Mouse (Mus musculus): ENCODE measurements around the gene Zfp831. TPM values are rescaled to one million over a fixed set of nuclear protein-coding genes. Genes with fewer than 3 reads are reported as not detected.

The Zfp831 gene
- not detected in 2 replicates for polyA plus RNA-seq (2015; fragmentation: Nextera tagmentation; extraction: Ambion mirVana)

DNA sequence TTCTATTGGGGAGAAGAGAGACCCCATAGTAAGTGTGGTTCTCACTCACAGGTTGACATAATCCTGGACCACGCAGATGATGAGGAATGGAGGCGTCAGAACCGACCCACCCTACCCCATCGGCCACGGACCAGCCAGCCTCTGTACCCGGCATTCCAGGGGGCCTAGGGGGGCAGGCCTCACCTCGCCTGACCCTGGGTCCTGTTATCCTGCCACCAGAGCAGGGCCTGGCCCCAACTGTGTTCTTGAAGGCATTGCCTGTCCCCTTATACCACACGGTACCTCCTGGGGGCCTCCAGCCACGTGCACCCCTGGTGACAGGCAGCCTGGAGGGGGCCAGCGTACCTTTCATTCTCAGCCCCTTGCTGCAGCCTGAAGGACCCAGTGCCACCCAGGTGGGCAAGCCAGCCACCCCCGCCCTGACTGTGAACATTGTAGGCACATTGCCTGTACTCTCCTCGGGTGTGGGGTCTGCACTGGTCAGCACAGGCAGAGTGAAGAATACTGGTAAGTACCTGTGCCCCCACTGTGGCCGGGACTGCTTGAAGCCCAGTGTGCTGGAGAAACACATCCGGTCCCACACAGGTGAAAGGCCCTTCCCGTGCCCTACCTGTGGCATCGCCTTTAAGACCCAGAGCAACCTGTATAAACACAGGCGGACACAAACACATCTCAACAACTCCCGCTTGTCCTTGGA lies at the start of gene Zfp831:
Gene Zfp831 (plus strand): TSS at position 87 of the 697 bp plus-strand sequence.
- peaks cover 4% of the 10 kb centered on the region; the same call in 1 of the 2 replicates for H3K9me3 ChIP-seq (ENCODE audit: control insufficient read depth, low read length)
- WGBS, result 83% methylated on average over 18 of the region's 18 CpGs
- H3K9ac ChIP-seq (ENCODE audit: low read depth, low read length), result no peak within 1 kb of the TSS
- H3K4me1 ChIP-seq (ENCODE audit: control insufficient read depth, insufficient read depth, low read depth, low read length), result no peaks in the 10 kb centered on the region
- H3K27me3 ChIP-seq (replicated peaks; ENCODE audit: control insufficient read depth, insufficient read depth, low read length), result no peaks in the 10 kb centered on the region
- no peak within 1 kb of the TSS for H3K4me3 ChIP-seq (ENCODE audit: low read length)
- ATAC-seq, result no peak
- no peaks in the 10 kb centered on the region for H3K36me3 ChIP-seq (ENCODE audit: control insufficient read depth, insufficient read depth, low read length)
- H3K27ac ChIP-seq (ENCODE audit: low read depth, low read length), result no peak within 1 kb of the TSS
- no peak within 1 kb of the TSS for H3K4me2 ChIP-seq (ENCODE audit: low read length)

DNA sequence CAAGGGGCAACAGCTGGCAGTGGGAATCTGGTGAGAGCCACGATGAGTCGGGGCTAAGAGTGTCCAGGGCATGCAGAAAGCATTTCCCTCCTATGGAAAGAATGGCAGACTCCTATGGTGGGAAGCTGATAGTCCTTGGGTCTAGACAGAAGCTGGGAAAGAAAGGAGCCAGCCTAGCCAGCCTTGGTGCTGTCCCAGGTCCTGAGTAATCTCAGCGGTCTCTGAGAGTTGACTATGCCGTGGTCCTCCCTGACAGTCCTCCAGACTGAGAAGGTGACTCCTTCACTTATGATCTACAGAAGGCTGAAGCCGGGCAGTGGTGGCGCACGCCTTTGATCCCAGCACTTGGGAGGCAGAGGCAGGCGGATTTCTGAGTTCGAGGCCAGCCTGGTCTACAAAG lies 48.4 kb upstream of the Zfp831 start:
- H3K9ac ChIP-seq (ENCODE audit: low read depth, low read length), result no peak overlapping the region
- no peak overlapping the region for H3K4me3 ChIP-seq (ENCODE audit: low read length)
- H3K27me3 ChIP-seq (replicated peaks; ENCODE audit: control insufficient read depth, insufficient read depth, low read length), result no peaks in the 10 kb centered on the region
- no peak overlapping the region for H3K4me2 ChIP-seq (ENCODE audit: low read length)
- no peak for ATAC-seq
- no peak overlapping the region for H3K27ac ChIP-seq (ENCODE audit: low read depth, low read length)
- no peaks in the 10 kb centered on the region for H3K9me3 ChIP-seq (ENCODE audit: control insufficient read depth, low read length)
- H3K36me3 ChIP-seq (ENCODE audit: control insufficient read depth, insufficient read depth, low read length), result no peaks in the 10 kb centered on the region
- 79% methylated on average over 9 of the region's 9 CpGs for WGBS
- H3K4me1 ChIP-seq (ENCODE audit: control insufficient read depth, insufficient read depth, low read depth, low read length), result no peaks in the 10 kb centered on the region

GRCm38 (mm10) chr2:174595611-174596010 lies 47.7 kb upstream of the Zfp831 start:
- Histone ChIP-seq H3K4me2 (ENCODE audit: low read length) (no peak overlapping the region), H3K4me1 (ENCODE audit: control insufficient read depth, insufficient read depth, low read depth, low read length) (no peaks in the 10 kb centered on the region), H3K9ac (ENCODE audit: low read depth, low read length) (no peak overlapping the region), H3K36me3 (ENCODE audit: control insufficient read depth, insufficient read depth, low read length) (no peaks in the 10 kb centered on the region), H3K4me3 (ENCODE audit: low read length) (no peak overlapping the region), H3K27me3 (replicated peaks; ENCODE audit: control insufficient read depth, insufficient read depth, low read length) (no peaks in the 10 kb centered on the region), H3K27ac (ENCODE audit: low read depth, low read length) (no peak overlapping the region), H3K9me3 (ENCODE audit: control insufficient read depth, low read length) (no peaks in the 10 kb centered on the region)
- WGBS, result 87% methylated on average over 2 of the region's 2 CpGs
- no peak for ATAC-seq

- Histone ChIP-seq H3K36me3 (ENCODE audit: control insufficient read depth, insufficient read depth, low read length) (no peaks in the 10 kb centered on the region), H3K9ac (ENCODE audit: low read depth, low read length) (no peak overlapping the region), H3K9me3 (ENCODE audit: control insufficient read depth, low read length) (no peaks in the 10 kb centered on the region), H3K4me2 (ENCODE audit: low read length) (no peak overlapping the region), H3K4me1 (ENCODE audit: control insufficient read depth, insufficient read depth, low read depth, low read length) (no peaks in the 10 kb centered on the region), H3K27me3 (replicated peaks; ENCODE audit: control insufficient read depth, insufficient read depth, low read length) (no peaks in the 10 kb centered on the region), H3K4me3 (ENCODE audit: low read length) (no peak overlapping the region), H3K27ac (ENCODE audit: low read depth, low read length) (no peak overlapping the region)
- WGBS, result 88% methylated on average over 15 of the region's 15 CpGs
- ATAC-seq, result no peak
Observed at GRCm38 (mm10) chr2:174596457-174596856, 46.9 kb upstream of the Zfp831 start.

DNA sequence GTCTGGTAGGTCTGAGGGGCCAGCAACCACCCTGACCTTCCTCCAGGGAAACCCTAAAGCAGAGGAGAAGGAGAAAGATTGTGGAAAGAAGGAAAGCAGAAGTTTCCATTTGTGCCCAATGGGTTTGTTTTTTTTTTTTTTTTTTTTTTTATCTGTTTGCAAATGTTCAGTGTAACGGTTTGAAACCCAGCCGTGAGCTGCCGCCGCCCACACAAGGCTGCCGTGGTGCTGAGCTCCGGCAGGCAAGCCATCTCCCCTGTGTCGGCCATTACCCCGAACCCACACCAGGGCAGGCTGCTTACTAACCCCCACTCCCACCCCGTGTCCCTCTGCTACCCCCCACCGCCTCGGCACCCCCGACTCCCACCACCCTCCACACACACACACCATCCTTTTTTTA lies 44.9 kb upstream of the Zfp831 start:
- Histone ChIP-seq H3K27me3 (replicated peaks; ENCODE audit: control insufficient read depth, insufficient read depth, low read length) (no peaks in the 10 kb centered on the region), H3K4me1 (ENCODE audit: control insufficient read depth, insufficient read depth, low read depth, low read length) (no peaks in the 10 kb centered on the region), H3K27ac (ENCODE audit: low read depth, low read length) (no peak overlapping the region), H3K4me2 (ENCODE audit: low read length) (no peak overlapping the region), H3K9ac (ENCODE audit: low read depth, low read length) (no peak overlapping the region), H3K36me3 (ENCODE audit: control insufficient read depth, insufficient read depth, low read length) (no peaks in the 10 kb centered on the region), H3K4me3 (ENCODE audit: low read length) (no peak overlapping the region), H3K9me3 (ENCODE audit: control insufficient read depth, low read length) (no peaks in the 10 kb centered on the region)
- 79% methylated on average over 12 of the region's 12 CpGs for WGBS
- no peak for ATAC-seq

DNA sequence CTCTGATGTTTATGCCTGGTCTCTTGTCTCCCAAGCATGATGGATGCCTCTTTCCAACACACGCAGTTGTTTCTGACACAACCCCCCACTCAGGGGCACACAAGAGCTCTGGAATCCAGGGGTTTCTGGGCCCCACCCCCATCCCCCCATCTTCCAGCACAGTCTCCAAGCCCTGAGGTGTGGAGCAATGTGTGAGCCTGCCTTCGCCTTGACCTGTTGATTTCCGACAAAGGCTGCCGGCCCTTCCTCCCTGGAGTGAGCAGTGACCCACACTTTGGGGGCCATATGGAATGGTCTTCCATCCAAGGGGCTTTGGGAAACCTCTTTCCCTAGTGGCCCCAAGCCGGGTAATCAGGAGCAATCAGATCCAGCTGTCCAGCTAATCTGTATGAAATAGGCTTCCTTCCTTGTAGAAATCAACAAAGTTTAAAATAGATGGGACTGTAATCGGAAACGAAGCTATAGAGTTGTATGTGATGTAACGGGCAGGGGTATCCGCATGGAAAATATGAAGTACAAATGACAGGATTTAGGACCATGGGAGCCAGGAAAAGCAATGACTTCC lies 44.2 kb upstream of the Zfp831 start:
- no peak for ATAC-seq
- no peaks in the 10 kb centered on the region for H3K36me3 ChIP-seq (ENCODE audit: control insufficient read depth, insufficient read depth, low read length)

DNA sequence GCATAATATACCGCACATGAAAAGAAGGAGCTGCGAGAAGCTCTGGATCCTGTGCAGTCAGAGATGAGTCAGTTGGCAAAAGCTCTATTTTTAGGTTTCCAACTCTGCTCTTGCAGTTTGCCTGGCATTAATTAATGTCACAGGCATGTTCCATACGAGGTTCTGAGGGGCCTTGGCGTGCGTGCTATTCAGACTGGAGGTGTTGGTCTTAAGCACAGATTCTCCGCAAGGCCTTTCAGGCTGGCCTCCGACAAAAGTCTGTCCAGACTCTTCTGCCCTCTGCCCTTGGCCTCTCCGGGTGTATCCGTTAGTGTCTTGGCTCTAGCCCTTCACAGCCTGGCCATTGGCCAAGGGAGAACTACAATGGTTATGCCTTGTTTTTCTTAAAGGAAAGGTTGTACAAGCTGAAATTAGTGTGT lies 43.5 kb upstream of the Zfp831 start:
- H3K36me3 ChIP-seq (ENCODE audit: control insufficient read depth, insufficient read depth, low read length), result no peaks in the 10 kb centered on the region
- H3K27ac ChIP-seq (ENCODE audit: low read depth, low read length), result no peak overlapping the region
- H3K4me2 ChIP-seq (ENCODE audit: low read length), result no peak overlapping the region
- no peak for ATAC-seq
- H3K4me1 ChIP-seq (ENCODE audit: control insufficient read depth, insufficient read depth, low read depth, low read length), result no peaks in the 10 kb centered on the region
- 72% methylated on average over 9 of the region's 9 CpGs for WGBS
- H3K27me3 ChIP-seq (replicated peaks; ENCODE audit: control insufficient read depth, insufficient read depth, low read length), result no peaks in the 10 kb centered on the region
- H3K9me3 ChIP-seq (ENCODE audit: control insufficient read depth, low read length), result no peaks in the 10 kb centered on the region
- H3K4me3 ChIP-seq (ENCODE audit: low read length), result no peak overlapping the region
- no peak overlapping the region for H3K9ac ChIP-seq (ENCODE audit: low read depth, low read length)

More for the DNA sequence above, 44.2 kb upstream of the Zfp831 start:
- Histone ChIP-seq H3K9me3 (ENCODE audit: control insufficient read depth, low read length) (no peaks in the 10 kb centered on the region), H3K4me3 (ENCODE audit: low read length) (no peak overlapping the region), H3K4me2 (ENCODE audit: low read length) (no peak overlapping the region), H3K27ac (ENCODE audit: low read depth, low read length) (no peak overlapping the region), H3K4me1 (ENCODE audit: control insufficient read depth, insufficient read depth, low read depth, low read length) (no peaks in the 10 kb centered on the region), H3K9ac (ENCODE audit: low read depth, low read length) (no peak overlapping the region), H3K27me3 (replicated peaks; ENCODE audit: control insufficient read depth, insufficient read depth, low read length) (no peaks in the 10 kb centered on the region)
- WGBS, result 82% methylated on average over 9 of the region's 9 CpGs

DNA sequence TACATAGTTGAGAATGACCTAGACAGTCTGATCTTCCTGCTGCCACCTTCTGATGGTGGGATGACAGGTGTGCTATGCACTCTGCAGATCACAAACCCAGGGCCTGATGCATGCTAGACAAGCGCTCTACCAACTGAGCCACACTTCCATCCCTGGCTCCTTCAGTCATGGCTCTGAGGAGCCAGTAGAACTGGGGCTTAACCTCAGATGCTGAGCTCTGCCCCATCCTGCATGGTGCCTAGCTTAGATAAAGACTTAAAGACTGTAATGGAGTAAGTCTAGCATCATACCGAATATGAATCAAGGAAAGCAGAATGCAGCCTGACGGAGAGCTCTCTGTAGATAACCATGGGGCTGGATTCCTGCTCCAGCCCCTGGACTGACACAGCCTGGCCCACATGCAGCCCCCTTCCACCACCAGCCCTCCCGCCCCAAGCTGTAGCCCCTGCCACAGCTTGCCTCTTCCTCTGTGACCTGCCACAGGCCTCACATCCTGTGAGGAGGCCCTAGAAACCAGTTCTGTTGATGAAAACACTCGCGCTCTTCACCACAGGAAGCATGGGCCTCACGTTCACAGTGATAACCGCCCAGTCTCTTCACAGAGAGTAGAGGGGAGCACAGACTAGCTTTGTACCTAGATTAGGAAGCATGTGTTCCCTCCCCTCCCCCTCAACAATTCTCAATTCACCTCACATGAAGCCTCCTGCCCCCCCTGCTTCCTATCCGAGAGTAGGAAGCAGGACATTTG lies 41.2 kb upstream of the Zfp831 start:
- 76% methylated on average over 9 of the region's 9 CpGs for WGBS
- no peak overlapping the region for H3K4me3 ChIP-seq (ENCODE audit: low read length)

DNA sequence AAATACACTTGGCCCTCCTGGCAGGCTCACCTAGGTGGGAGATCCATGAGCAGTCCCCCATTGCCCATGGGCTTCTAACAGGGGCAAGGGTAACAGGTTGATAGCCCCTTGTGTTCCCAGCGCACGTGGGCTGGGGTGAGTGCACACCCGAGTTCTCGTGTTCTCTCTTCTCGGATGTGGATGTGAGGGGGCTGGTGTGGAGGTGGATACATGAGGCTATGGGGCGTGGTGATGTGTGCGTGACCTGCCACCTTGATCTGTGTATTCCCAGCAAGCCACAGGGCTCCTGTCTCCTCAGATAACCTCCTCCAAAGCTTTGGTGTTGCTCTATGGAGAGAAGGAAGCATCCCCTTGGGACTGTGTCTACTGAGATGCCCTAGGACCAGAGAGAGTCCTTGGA lies 40.0 kb upstream of the Zfp831 start:
- H3K27me3 ChIP-seq (replicated peaks; ENCODE audit: control insufficient read depth, insufficient read depth, low read length), result no peaks in the 10 kb centered on the region
- 92% methylated on average over 7 of the region's 7 CpGs for WGBS
- H3K9ac ChIP-seq (ENCODE audit: low read depth, low read length), result no peak overlapping the region
- H3K9me3 ChIP-seq (ENCODE audit: control insufficient read depth, low read length), result no peaks in the 10 kb centered on the region
- no peak overlapping the region for H3K4me2 ChIP-seq (ENCODE audit: low read length)
- H3K36me3 ChIP-seq (ENCODE audit: control insufficient read depth, insufficient read depth, low read length), result no peaks in the 10 kb centered on the region
- ATAC-seq, result no peak
- H3K27ac ChIP-seq (ENCODE audit: low read depth, low read length), result no peak overlapping the region
- H3K4me1 ChIP-seq (ENCODE audit: control insufficient read depth, insufficient read depth, low read depth, low read length), result no peaks in the 10 kb centered on the region
- H3K4me3 ChIP-seq (ENCODE audit: low read length), result no peak overlapping the region

More for the DNA sequence above, 41.2 kb upstream of the Zfp831 start:
- H3K4me2 ChIP-seq (ENCODE audit: low read length), result no peak overlapping the region
- H3K9ac ChIP-seq (ENCODE audit: low read depth, low read length), result no peak overlapping the region
- H3K27me3 ChIP-seq (replicated peaks; ENCODE audit: control insufficient read depth, insufficient read depth, low read length), result no peaks in the 10 kb centered on the region
- no peak overlapping the region for H3K27ac ChIP-seq (ENCODE audit: low read depth, low read length)
- no peak for ATAC-seq
- no peaks in the 10 kb centered on the region for H3K4me1 ChIP-seq (ENCODE audit: control insufficient read depth, insufficient read depth, low read depth, low read length)
- H3K36me3 ChIP-seq (ENCODE audit: control insufficient read depth, insufficient read depth, low read length), result no peaks in the 10 kb centered on the region
- no peaks in the 10 kb centered on the region for H3K9me3 ChIP-seq (ENCODE audit: control insufficient read depth, low read length)
